Mouse (Mus musculus): ENCODE results near the gene Il21r. TPM values are rescaled to one million over a fixed set of nuclear protein-coding genes. Genes with fewer than 3 reads are reported as not detected.

The Il21r gene
- polyA plus RNA-seq, 1 experiment from 2014 or later: 0.37 TPM

- H3K9ac ChIP-seq (replicated peaks): no peak overlapping the region
- 87% methylated on average over 4 of the region's 4 CpGs for WGBS
- H3K4me2 ChIP-seq (replicated peaks): no peak overlapping the region
- no peaks in the 10 kb centered on the region for H3K9me3 ChIP-seq
- H3K27ac ChIP-seq (replicated peaks): no peak overlapping the region
- no peaks in the 10 kb centered on the region for H3K36me3 ChIP-seq
- no peak overlapping the region for H3K4me3 ChIP-seq
- no peaks in the 10 kb centered on the region for H3K4me1 ChIP-seq
- no peaks in the 10 kb centered on the region for H3K27me3 ChIP-seq
- no peak for ATAC-seq (ENCODE audit: low FRiP score, low read depth)
These were observed 9.4 kb upstream of the Il21r start for GRCm38 (mm10) chr7:125593831-125594230.

GRCm38 (mm10) chr7:125596406-125596805 lies 6.8 kb upstream of the Il21r start:
- Histone ChIP-seq H3K36me3 (no peaks in the 10 kb centered on the region), H3K9ac (replicated peaks) (no peak overlapping the region), H3K4me3 (no peak overlapping the region), H3K4me2 (replicated peaks) (no peak overlapping the region), H3K4me1 (no peaks in the 10 kb centered on the region), H3K9me3 (no peaks in the 10 kb centered on the region), H3K27me3 (no peaks in the 10 kb centered on the region), H3K27ac (replicated peaks) (no peak overlapping the region)
- WGBS: 68% methylated on average over 3 of the region's 3 CpGs
- ATAC-seq (ENCODE audit: low FRiP score, low read depth): no peak

GRCm38 (mm10) chr7:125597083-125597482 lies 6.1 kb upstream of the Il21r start:
- WGBS: 90% methylated on average over 9 of the region's 9 CpGs
- Histone ChIP-seq H3K4me2 (replicated peaks) (no peak overlapping the region), H3K36me3 (no peaks in the 10 kb centered on the region), H3K27me3 (no peaks in the 10 kb centered on the region), H3K4me1 (no peaks in the 10 kb centered on the region), H3K9ac (replicated peaks) (no peak overlapping the region), H3K27ac (replicated peaks) (no peak overlapping the region), H3K4me3 (no peak overlapping the region), H3K9me3 (no peaks in the 10 kb centered on the region)
- ATAC-seq (ENCODE audit: low FRiP score, low read depth): no peak

GRCm38 (mm10) chr7:125597516-125598347 lies 5.5 kb upstream of the Il21r start:
- H3K9ac ChIP-seq (replicated peaks): no peak overlapping the region
- no peaks in the 10 kb centered on the region for H3K4me1 ChIP-seq
- 80% methylated on average over 11 of the region's 11 CpGs for WGBS
- no peaks in the 10 kb centered on the region for H3K27me3 ChIP-seq
- no peak overlapping the region for H3K4me2 ChIP-seq (replicated peaks)
- ATAC-seq (ENCODE audit: low FRiP score, low read depth): no peak
- no peaks in the 10 kb centered on the region for H3K36me3 ChIP-seq
- H3K4me3 ChIP-seq: no peak overlapping the region
- H3K9me3 ChIP-seq: no peaks in the 10 kb centered on the region
- H3K27ac ChIP-seq (replicated peaks): no peak overlapping the region

- Histone ChIP-seq H3K9ac (replicated peaks) (no peak overlapping the region), H3K27me3 (no peaks in the 10 kb centered on the region), H3K36me3 (no peaks in the 10 kb centered on the region), H3K4me1 (no peaks in the 10 kb centered on the region), H3K9me3 (no peaks in the 10 kb centered on the region), H3K4me2 (replicated peaks) (no peak overlapping the region), H3K27ac (replicated peaks) (no peak overlapping the region), H3K4me3 (no peak overlapping the region)
- 68% methylated on average over 4 of the region's 4 CpGs for WGBS
- ATAC-seq (ENCODE audit: low FRiP score, low read depth): no peak
These were observed 3.8 kb upstream of the Il21r start for GRCm38 (mm10) chr7:125599373-125599973.

- Histone ChIP-seq H3K4me1 (no peaks in the 10 kb centered on the region), H3K4me2 (replicated peaks) (no peak overlapping the region), H3K27me3 (0 out of 2 replicates have a peak, but pooled peaks cover 4% of the 10 kb centered on the region), H3K36me3 (no peaks in the 10 kb centered on the region), H3K9me3 (no peaks in the 10 kb centered on the region), H3K9ac (replicated peaks) (no peak overlapping the region), H3K4me3 (no peak overlapping the region), H3K27ac (replicated peaks) (no peak overlapping the region)
- WGBS: 81% methylated on average over 10 of the region's 10 CpGs
- ATAC-seq (ENCODE audit: low FRiP score, low read depth): no peak
These were observed 3.1 kb upstream of the Il21r start for GRCm38 (mm10) chr7:125600136-125600535.

- H3K27me3 ChIP-seq: 0 out of 2 replicates have a peak, but pooled peaks cover 4% of the 10 kb centered on the region
- H3K4me2 ChIP-seq (replicated peaks): no peak overlapping the region
- no peak overlapping the region for H3K27ac ChIP-seq (replicated peaks)
- H3K9ac ChIP-seq (replicated peaks): no peak overlapping the region
- no peak overlapping the region for H3K4me3 ChIP-seq
- H3K9me3 ChIP-seq: no peaks in the 10 kb centered on the region
- H3K36me3 ChIP-seq: no peaks in the 10 kb centered on the region
- no peak for ATAC-seq (ENCODE audit: low FRiP score, low read depth)
- H3K4me1 ChIP-seq: no peaks in the 10 kb centered on the region
- 62% methylated on average over 6 of the region's 6 CpGs for WGBS
These were observed 2.5 kb upstream of the Il21r start for GRCm38 (mm10) chr7:125600612-125601279.

- H3K4me2 ChIP-seq (replicated peaks): no peak overlapping the region
- no peak overlapping the region for H3K4me3 ChIP-seq
- 85% methylated on average over 6 of the region's 6 CpGs for WGBS
- H3K27ac ChIP-seq (replicated peaks): no peak overlapping the region
- H3K9ac ChIP-seq (replicated peaks): no peak overlapping the region
- ATAC-seq (ENCODE audit: low FRiP score, low read depth): no peak
- H3K36me3 ChIP-seq: no peaks in the 10 kb centered on the region
- 0 out of 2 replicates have a peak, but pooled peaks cover 4% of the 10 kb centered on the region for H3K27me3 ChIP-seq
- no peaks in the 10 kb centered on the region for H3K9me3 ChIP-seq
- H3K4me1 ChIP-seq: no peaks in the 10 kb centered on the region
These were observed 2.0 kb upstream of the Il21r start for GRCm38 (mm10) chr7:125601280-125601670.

- no peak for ATAC-seq (ENCODE audit: low FRiP score, low read depth)
These were observed 1.3 kb upstream of the Il21r start for GRCm38 (mm10) chr7:125601821-125602448.

GRCm38 (mm10) chr7:125604362-125605319 lies 1.4 kb downstream of the Il21r start:
- H3K9ac ChIP-seq (replicated peaks): no peak overlapping the region
- no peaks in the 10 kb centered on the region for H3K9me3 ChIP-seq
- no peak overlapping the region for H3K27ac ChIP-seq (replicated peaks)
- H3K36me3 ChIP-seq: no peaks in the 10 kb centered on the region
- H3K4me3 ChIP-seq: no peak overlapping the region
- 81% methylated on average over 12 of the region's 12 CpGs for WGBS
- ATAC-seq (ENCODE audit: low FRiP score, low read depth): no peak
- no peak overlapping the region for H3K4me2 ChIP-seq (replicated peaks)
- 0 out of 2 replicates have a peak, but pooled peaks cover 4% of the 10 kb centered on the region for H3K27me3 ChIP-seq
- H3K4me1 ChIP-seq: no peaks in the 10 kb centered on the region

More at GRCm38 (mm10) chr7:125601821-125602448, 1.3 kb upstream of the Il21r start:
- Histone ChIP-seq H3K27ac (replicated peaks) (no peak overlapping the region), H3K27me3 (0 out of 2 replicates have a peak, but pooled peaks cover 4% of the 10 kb centered on the region), H3K4me3 (no peak overlapping the region), H3K4me2 (replicated peaks) (no peak overlapping the region), H3K9ac (replicated peaks) (no peak overlapping the region), H3K9me3 (no peaks in the 10 kb centered on the region), H3K4me1 (no peaks in the 10 kb centered on the region), H3K36me3 (no peaks in the 10 kb centered on the region)
- 80% methylated on average over 11 of the region's 11 CpGs for WGBS

- Histone ChIP-seq H3K9ac (replicated peaks) (no peak overlapping the region), H3K9me3 (no peaks in the 10 kb centered on the region)
These were observed 2.5 kb downstream of the Il21r start for GRCm38 (mm10) chr7:125605725-125606139.

More at GRCm38 (mm10) chr7:125605725-125606139, 2.5 kb downstream of the Il21r start:
- Histone ChIP-seq H3K4me1 (no peaks in the 10 kb centered on the region), H3K4me2 (replicated peaks) (no peak overlapping the region), H3K36me3 (no peaks in the 10 kb centered on the region), H3K27ac (replicated peaks) (no peak overlapping the region), H3K27me3 (0 out of 2 replicates have a peak, but pooled peaks cover 4% of the 10 kb centered on the region), H3K4me3 (no peak overlapping the region)
- ATAC-seq (ENCODE audit: low FRiP score, low read depth): no peak
- WGBS: 79% methylated on average over 4 of the region's 4 CpGs

Measured in midbrain, embryonic 12.5 days (tissue).